Mouse (Mus musculus) hindbrain, embryonic 11.5 days (tissue): ENCODE data around the gene Galm. TPM values are rescaled to one million over a fixed set of nuclear protein-coding genes. Genes with fewer than 3 reads are reported as not detected.

Source experiments
- ATAC-seq: fragments of 200-750 bp; cut with Nextera tagmentation; 2 replicates; pipeline ENCODE4 v1.8.0; 2017; ENCODE audit warnings: mild to moderate bottlenecking, moderate TSS enrichment, moderate library complexity; ENCODE audit not compliant: low FRiP score
- DNase-seq: peaks from one replicate; pipeline ENCODE4 v3.0.0-alpha.2; 2015; ENCODE audit warnings: low spot score
- H3K27ac ChIP-seq: fragments of 300-500 bp; sonication (generic); 2 replicates; pipeline ENCODE4 v1.5.1; 2014; ENCODE audit warnings: mild to moderate bottlenecking, low read depth, low read length
- H3K27me3 ChIP-seq: fragments of 300-500 bp; sonication (generic); 2 replicates; pipeline ENCODE4 v1.6.1; 2014; ENCODE audit warnings: mild to moderate bottlenecking, low read length, moderate library complexity, mixed read lengths; ENCODE audit not compliant: control insufficient read depth, insufficient read depth
- H3K36me3 ChIP-seq: fragments of 300-500 bp; sonication (generic); 2 replicates; pipeline ENCODE4 v1.6.1; 2014; ENCODE audit warnings: mild to moderate bottlenecking, low read length, moderate library complexity, mixed read lengths; ENCODE audit not compliant: control insufficient read depth, insufficient read depth
- H3K4me1 ChIP-seq: fragments of 300-500 bp; sonication (generic); replicated peaks from 2 replicates; pipeline ENCODE4 v1.6.1; 2014; ENCODE audit warnings: low read length, mixed read lengths; ENCODE audit not compliant: control insufficient read depth, insufficient read depth
- H3K4me2 ChIP-seq: fragments of 300-500 bp; sonication (generic); replicated peaks from 2 replicates; pipeline ENCODE4 v1.6.1; 2014; ENCODE audit warnings: mild to moderate bottlenecking, low read depth, low read length
- H3K4me3 ChIP-seq: fragments of 300-500 bp; sonication (generic); 2 replicates; pipeline ENCODE4 v1.5.1; 2014; ENCODE audit warnings: low read depth, low read length
- H3K9ac ChIP-seq: fragments of 300-500 bp; sonication (generic); 2 replicates; pipeline ENCODE4 v1.6.1; 2014; ENCODE audit warnings: low read depth, low read length
- H3K9me3 ChIP-seq: fragments of 300-500 bp; sonication (generic); 2 replicates; pipeline ENCODE4 v1.6.1; 2016; ENCODE audit warnings: low read length; ENCODE audit not compliant: control insufficient read depth
- whole genome bisulfite sequencing: fragments of 180-500 bp; shearing (Covaris S2); extraction: QIAGEN DNeasy Blood & Tissue Kit; methylation state at CpG from one replicate; pipeline ENCODE4 v1.1.7; 2014; 5-methylcytosine and 5-hydroxymethylcytosine counted together
- polyA plus RNA-seq: library from polyadenylated mRNA; unstranded; fragments of >200 nt; fragmentation: Nextera tagmentation; extraction: Ambion mirVana; gene quantifications from 2 replicates; pipeline ENCODE4 v1.2.1, GENCODE M21; 2014

Gene Galm
- polyA plus RNA-seq, 1 experiment from 2014 or later = 9.1 TPM

- WGBS = 86% methylated on average over 3 of the region's 3 CpGs
- no peak for ATAC-seq
- no peak overlapping the region for H3K4me2 ChIP-seq
- H3K4me1 ChIP-seq = no peaks in the 10 kb centered on the region
- no peak overlapping the region for H3K9ac ChIP-seq
- DNase-seq = no peak
- H3K36me3 ChIP-seq = no peaks in the 10 kb centered on the region
- H3K27ac ChIP-seq = no peak overlapping the region
- no peaks in the 10 kb centered on the region for H3K27me3 ChIP-seq
- no peak overlapping the region for H3K4me3 ChIP-seq
- no peaks in the 10 kb centered on the region for H3K9me3 ChIP-seq
Measured at GRCm38 (mm10) chr17:80120396-80120795, 6.9 kb upstream of the Galm start.

GRCm38 (mm10) chr17:80121833-80122232 is 5.4 kb upstream of the Galm start:
- H3K36me3 ChIP-seq = no peaks in the 10 kb centered on the region
- H3K4me3 ChIP-seq = no peak overlapping the region
- DNase-seq = no peak
- no peak overlapping the region for H3K9ac ChIP-seq
- no peaks in the 10 kb centered on the region for H3K4me1 ChIP-seq
- no peak overlapping the region for H3K4me2 ChIP-seq
- no peak overlapping the region for H3K27ac ChIP-seq
- ATAC-seq = no peak
- H3K27me3 ChIP-seq = no peaks in the 10 kb centered on the region
- 73% methylated on average over 1 of the region's 1 CpGs for WGBS
- H3K9me3 ChIP-seq = no peaks in the 10 kb centered on the region

- no peak for DNase-seq
- no peak overlapping the region for H3K9ac ChIP-seq
- no peak overlapping the region for H3K27ac ChIP-seq
- no peaks in the 10 kb centered on the region for H3K4me1 ChIP-seq
- no peak overlapping the region for H3K4me2 ChIP-seq
- no peaks in the 10 kb centered on the region for H3K9me3 ChIP-seq
- ATAC-seq = no peak
- WGBS = 84% methylated on average over 5 of the region's 5 CpGs
- no peak overlapping the region for H3K4me3 ChIP-seq
- no peaks in the 10 kb centered on the region for H3K36me3 ChIP-seq
- no peaks in the 10 kb centered on the region for H3K27me3 ChIP-seq
Measured at GRCm38 (mm10) chr17:80124985-80125750, 2.1 kb upstream of the Galm start.

GRCm38 (mm10) chr17:80126166-80126565 is 1.1 kb upstream of the Galm start:
- Histone ChIP-seq H3K4me2 (no peak overlapping the region), H3K4me1 (no peaks in the 10 kb centered on the region), H3K27me3 (no peaks in the 10 kb centered on the region), H3K36me3 (no peaks in the 10 kb centered on the region), H3K9me3 (no peaks in the 10 kb centered on the region), H3K4me3 (no peak overlapping the region), H3K27ac (no peak overlapping the region), H3K9ac (no peak overlapping the region)
- no peak for DNase-seq
- no peak for ATAC-seq
- WGBS = 95% methylated on average over 6 of the region's 6 CpGs

GRCm38 (mm10) chr17:80128476-80128990 is 1.3 kb downstream of the Galm start:
- no peak for DNase-seq
- H3K36me3 ChIP-seq = no peaks in the 10 kb centered on the region
- H3K9ac ChIP-seq = no peak overlapping the region
- 90% methylated on average over 13 of the region's 13 CpGs for WGBS
- no peaks in the 10 kb centered on the region for H3K4me1 ChIP-seq
- H3K9me3 ChIP-seq = no peaks in the 10 kb centered on the region
- H3K27ac ChIP-seq = no peak overlapping the region
- no peaks in the 10 kb centered on the region for H3K27me3 ChIP-seq
- no peak overlapping the region for H3K4me2 ChIP-seq
- ATAC-seq = no peak
- H3K4me3 ChIP-seq = no peak overlapping the region

- no peaks in the 10 kb centered on the region for H3K4me1 ChIP-seq
- 87% methylated on average over 4 of the region's 4 CpGs for WGBS
- no peak overlapping the region for H3K4me2 ChIP-seq
- ATAC-seq (no peak), DNase-seq (no peak)
- no peak overlapping the region for H3K9ac ChIP-seq
- no peak overlapping the region for H3K27ac ChIP-seq
- H3K9me3 ChIP-seq = no peaks in the 10 kb centered on the region
- no peaks in the 10 kb centered on the region for H3K27me3 ChIP-seq
- H3K36me3 ChIP-seq = no peaks in the 10 kb centered on the region
- no peak overlapping the region for H3K4me3 ChIP-seq
Measured at GRCm38 (mm10) chr17:80129387-80129786, 2.1 kb downstream of the Galm start.

GRCm38 (mm10) chr17:80130718-80131430 is 3.6 kb downstream of the Galm start:
- no peak overlapping the region for H3K4me2 ChIP-seq
- H3K9me3 ChIP-seq = no peaks in the 10 kb centered on the region
- no peak for DNase-seq
- no peak overlapping the region for H3K4me3 ChIP-seq
- H3K27me3 ChIP-seq = no peaks in the 10 kb centered on the region
- ATAC-seq = no peak
- H3K27ac ChIP-seq = no peak overlapping the region
- H3K9ac ChIP-seq = no peak overlapping the region
- H3K4me1 ChIP-seq = no peaks in the 10 kb centered on the region
- 85% methylated on average over 9 of the region's 9 CpGs for WGBS
- no peaks in the 10 kb centered on the region for H3K36me3 ChIP-seq

GRCm38 (mm10) chr17:80131431-80131766 is 4.1 kb downstream of the Galm start:
- Histone ChIP-seq H3K27ac (no peak overlapping the region), H3K9me3 (no peaks in the 10 kb centered on the region), H3K27me3 (no peaks in the 10 kb centered on the region), H3K4me2 (no peak overlapping the region), H3K36me3 (no peaks in the 10 kb centered on the region), H3K4me1 (no peaks in the 10 kb centered on the region), H3K4me3 (no peak overlapping the region), H3K9ac (no peak overlapping the region)
- ATAC-seq (no peak), DNase-seq (no peak)
- WGBS = 36% methylated on average over 1 of the region's 1 CpGs

- DNase-seq (no peak), ATAC-seq (no peak)
- Histone ChIP-seq H3K4me2 (no peak overlapping the region), H3K36me3 (no peaks in the 10 kb centered on the region), H3K4me3 (no peak overlapping the region), H3K27ac (no peak overlapping the region), H3K9me3 (no peaks in the 10 kb centered on the region), H3K9ac (no peak overlapping the region), H3K4me1 (no peaks in the 10 kb centered on the region), H3K27me3 (no peaks in the 10 kb centered on the region)
- 85% methylated on average over 7 of the region's 7 CpGs for WGBS
Measured at GRCm38 (mm10) chr17:80131838-80132237, 4.6 kb downstream of the Galm start.
